Mouse (Mus musculus) C2C12 (cell line): ENCODE measurements at regions not wholly inside any gene's neighbourhood (a gene's known extent, or its start where the extent isn't known, plus 50 kb on each side); places are given as distances from the start of the nearest gene placed in this dataset.

Experiments used
- CTCF ChIP-seq: IDR thresholded peaks from one replicate; pipeline ENCODE4 v1.5.1; 2011; ENCODE audit not compliant: control insufficient read depth, insufficient read depth, insufficient read length
- MYOD1 ChIP-seq: IDR thresholded peaks from one replicate; pipeline ENCODE4 v1.6.1; 2011; ENCODE audit warnings: low read depth; ENCODE audit not compliant: control insufficient read depth, insufficient read length
- MYOG ChIP-seq: IDR thresholded peaks from one replicate; pipeline ENCODE4 v1.6.1; 2011; ENCODE audit not compliant: control insufficient read depth, insufficient read length; ENCODE audit errors: extremely low read depth
- USF1 ChIP-seq: IDR thresholded peaks from one replicate; pipeline ENCODE4 v1.6.1; 2011; ENCODE audit warnings: low read depth, mild to moderate bottlenecking, control low read depth, moderate library complexity

GRCm38 (mm10) chr9:85388775-85389393 lies 61.7 kb upstream of the Tent5a start:
- no peak for TF ChIP-seq CTCF
- TF ChIP-seq MYOG = no peak
- no peak for TF ChIP-seq MYOD1
- no peak for TF ChIP-seq USF1
